Mouse (Mus musculus): Measurements from ENCODE around the gene Olfr33. TPM values are rescaled to one million over a fixed set of nuclear protein-coding genes. Genes with fewer than 3 reads are reported as not detected.

Olfr33 gene
- polyA plus RNA-seq, 1 experiment = not detected

DNA sequence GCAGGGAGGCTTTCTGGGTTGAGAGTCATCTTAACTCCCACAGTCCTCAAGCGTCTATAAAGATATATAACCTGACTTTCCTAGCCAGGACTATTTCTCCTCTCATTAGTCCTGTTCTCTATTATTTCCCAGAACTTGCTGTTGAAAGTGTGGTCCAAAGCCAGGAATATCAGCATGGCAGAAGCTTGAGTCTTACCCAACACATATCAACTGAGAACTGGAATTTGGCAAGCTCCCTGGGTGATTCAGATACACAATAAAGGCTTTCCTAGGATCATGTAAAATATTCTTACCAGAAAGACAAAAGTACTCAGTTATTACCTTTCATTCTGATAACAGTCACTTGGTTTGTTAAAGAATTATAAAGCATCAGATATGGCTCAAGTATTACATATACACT is 37.0 kb downstream of the Olfr33 start:
- H3K4me3 ChIP-seq (ENCODE audit: insufficient read depth, low read length) = no peak overlapping the region
- no peaks in the 10 kb centered on the region; the same call in 1 of the 2 replicates for H3K4me1 ChIP-seq (ENCODE audit: control insufficient read depth, insufficient read depth, low read length)
- TF ChIP-seq CTCF (IDR thresholded peaks at IDR 0.05; ENCODE audit: low read depth, low read length) (no peak), POLR2A (IDR thresholded peaks at IDR 0.05; ENCODE audit: borderline replicate concordance, low read depth, low read length) (no peak)
- H3K27ac ChIP-seq (ENCODE audit: insufficient read depth, low read depth, low read length) = no peak overlapping the region

DNA sequence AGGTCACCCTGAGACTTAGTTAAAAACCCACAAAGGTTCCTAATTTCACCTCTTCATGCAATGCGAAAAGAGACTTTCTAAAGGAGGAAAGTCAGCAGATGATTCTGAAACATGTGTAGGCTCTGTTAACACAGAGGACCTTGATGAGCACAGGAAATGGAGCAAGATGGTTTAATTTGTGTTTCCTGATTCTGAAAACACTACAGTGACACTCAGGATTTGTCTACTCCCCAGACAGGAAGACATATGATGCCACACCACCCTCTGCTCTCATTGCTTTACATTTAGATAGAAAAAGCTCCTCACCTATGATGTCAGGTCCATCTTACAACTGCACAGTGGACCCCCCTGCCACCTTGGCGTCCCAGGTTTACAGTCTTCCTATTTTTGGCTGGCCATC is 42.6 kb downstream of the Olfr33 start:
- H3K4me3 ChIP-seq (ENCODE audit: insufficient read depth, low read length) = no peak overlapping the region
- H3K27ac ChIP-seq (ENCODE audit: insufficient read depth, low read depth, low read length) = no peak overlapping the region
- TF ChIP-seq POLR2A (IDR thresholded peaks at IDR 0.05; ENCODE audit: borderline replicate concordance, low read depth, low read length) (no peak), CTCF (IDR thresholded peaks at IDR 0.05; ENCODE audit: low read depth, low read length) (no peak)
- no peaks in the 10 kb centered on the region for H3K4me1 ChIP-seq (ENCODE audit: control insufficient read depth, insufficient read depth, low read length)

GRCm38 (mm10) chr7:102665378-102665777 is 53.5 kb downstream of the Olfr33 start:
- Histone ChIP-seq H3K27ac (ENCODE audit: insufficient read depth, low read depth, low read length) (no peak overlapping the region), H3K4me3 (ENCODE audit: insufficient read depth, low read length) (no peak overlapping the region), H3K4me1 (ENCODE audit: control insufficient read depth, insufficient read depth, low read length) (no peaks in the 10 kb centered on the region)
- no peak for TF ChIP-seq POLR2A (IDR thresholded peaks at IDR 0.05; ENCODE audit: borderline replicate concordance, low read depth, low read length)
- TF ChIP-seq CTCF (IDR thresholded peaks at IDR 0.05; ENCODE audit: low read depth, low read length) = no peak

- Histone ChIP-seq H3K4me3 (ENCODE audit: insufficient read depth, low read length) (no peak within 1 kb of the TSS), H3K27ac (ENCODE audit: insufficient read depth, low read depth, low read length) (no peak within 1 kb of the TSS), H3K4me1 (ENCODE audit: control insufficient read depth, insufficient read depth, low read length) (no peaks in the 10 kb centered on the region)
- TF ChIP-seq CTCF (IDR thresholded peaks at IDR 0.05; ENCODE audit: low read depth, low read length) = no peak
- TF ChIP-seq POLR2A (IDR thresholded peaks at IDR 0.05; ENCODE audit: borderline replicate concordance, low read depth, low read length) = no peak
Measured at GRCm38 (mm10) chr7:102664599-102664998, 54.3 kb downstream of the Olfr33 start, which contains the start of gene Olfr556. Gene Olfr556, plus strand, starts transcription at chr7:102664899.

Other genes with a start within 250 kb of the Olfr33 start
- not detected in 2 replicates for gene Olfr543, start 237.4 kb downstream of the Olfr33 start, polyA plus RNA-seq (2012; ENCODE audit: insufficient read depth, insufficient read length, missing spikeins)
- gene Olfr544, start 230.8 kb downstream of the Olfr33 start, polyA plus RNA-seq (2012; ENCODE audit: insufficient read depth, insufficient read length, missing spikeins) = not detected in 2 replicates
- not detected in 2 replicates for gene Olfr545, start 219.5 kb downstream of the Olfr33 start, polyA plus RNA-seq (2012; ENCODE audit: insufficient read depth, insufficient read length, missing spikeins)
- gene Olfr547, start 184.3 kb downstream of the Olfr33 start, polyA plus RNA-seq (2012; ENCODE audit: insufficient read depth, insufficient read length, missing spikeins) = not detected in 2 replicates
- not detected in 2 replicates for gene Olfr548-ps1, start 178.2 kb downstream of the Olfr33 start, polyA plus RNA-seq (2012; ENCODE audit: insufficient read depth, insufficient read length, missing spikeins)
- gene Olfr549, start 169.2 kb downstream of the Olfr33 start, polyA plus RNA-seq (2012; ENCODE audit: insufficient read depth, insufficient read length, missing spikeins) = not detected in 2 replicates
- 38.1 and 42.5 TPM in 2 replicates for gene Trim21, start 153.6 kb downstream of the Olfr33 start, polyA plus RNA-seq (2012; ENCODE audit: insufficient read depth, insufficient read length, missing spikeins)
- gene Olfr550, start 147.6 kb downstream of the Olfr33 start, polyA plus RNA-seq (2012; ENCODE audit: insufficient read depth, insufficient read length, missing spikeins) = not detected in 2 replicates
- gene Olfr551, start 127.2 kb downstream of the Olfr33 start, polyA plus RNA-seq (2012; ENCODE audit: insufficient read depth, insufficient read length, missing spikeins) = not detected in 2 replicates
- not detected in 2 replicates for gene Olfr552, start 121.3 kb downstream of the Olfr33 start, polyA plus RNA-seq (2012; ENCODE audit: insufficient read depth, insufficient read length, missing spikeins)
- not detected in 2 replicates for gene Olfr553, start 100.9 kb downstream of the Olfr33 start, polyA plus RNA-seq (2012; ENCODE audit: insufficient read depth, insufficient read length, missing spikeins)
- not detected in 2 replicates for gene Olfr554, start 80.6 kb downstream of the Olfr33 start, polyA plus RNA-seq (2012; ENCODE audit: insufficient read depth, insufficient read length, missing spikeins)
- gene Olfr555, start 60.2 kb downstream of the Olfr33 start, polyA plus RNA-seq (2012; ENCODE audit: insufficient read depth, insufficient read length, missing spikeins) = not detected in 2 replicates
- gene Olfr556, start 54.2 kb downstream of the Olfr33 start, polyA plus RNA-seq (2012; ENCODE audit: insufficient read depth, insufficient read length, missing spikeins) = not detected in 2 replicates
- 9.3 and 10.5 TPM in 2 replicates for gene Trim68, start 31.7 kb downstream of the Olfr33 start, polyA plus RNA-seq (2012; ENCODE audit: insufficient read depth, insufficient read length, missing spikeins)
- gene Olfr557, start 23.2 kb downstream of the Olfr33 start, polyA plus RNA-seq (2012; ENCODE audit: insufficient read depth, insufficient read length, missing spikeins) = not detected in 2 replicates
- not detected in 2 replicates for gene Olfr558, start 16.9 kb downstream of the Olfr33 start, polyA plus RNA-seq (2012; ENCODE audit: insufficient read depth, insufficient read length, missing spikeins)
- gene Olfr559, start 8.4 kb upstream of the Olfr33 start, polyA plus RNA-seq (2012; ENCODE audit: insufficient read depth, insufficient read length, missing spikeins) = not detected in 2 replicates
- gene Olfr560, start 40.3 kb upstream of the Olfr33 start, polyA plus RNA-seq (2012; ENCODE audit: insufficient read depth, insufficient read length, missing spikeins) = not detected in 2 replicates
- gene Olfr78, start 40.4 kb upstream of the Olfr33 start, polyA plus RNA-seq (2012; ENCODE audit: insufficient read depth, insufficient read length, missing spikeins) = not detected in 2 replicates
- not detected in 2 replicates for gene Olfr561, start 52.2 kb upstream of the Olfr33 start, polyA plus RNA-seq (2012; ENCODE audit: insufficient read depth, insufficient read length, missing spikeins)
- not detected in 2 replicates for gene Olfr564, start 84.4 kb upstream of the Olfr33 start, polyA plus RNA-seq (2012; ENCODE audit: insufficient read depth, insufficient read length, missing spikeins)
- not detected in 2 replicates for gene Olfr566, start 139.7 kb upstream of the Olfr33 start, polyA plus RNA-seq (2012; ENCODE audit: insufficient read depth, insufficient read length, missing spikeins)
- not detected in 2 replicates for gene Olfr568, start 158.1 kb upstream of the Olfr33 start, polyA plus RNA-seq (2012; ENCODE audit: insufficient read depth, insufficient read length, missing spikeins)
- gene Olfr569, start 171.8 kb upstream of the Olfr33 start, polyA plus RNA-seq (2012; ENCODE audit: insufficient read depth, insufficient read length, missing spikeins) = not detected in 2 replicates
- not detected in 2 replicates for gene Olfr570, start 175.5 kb upstream of the Olfr33 start, polyA plus RNA-seq (2012; ENCODE audit: insufficient read depth, insufficient read length, missing spikeins)
- 0.11 TPM in 1 of 2 replicates, not detected in the other for gene Olfr571, start 198.5 kb upstream of the Olfr33 start, polyA plus RNA-seq (2012; ENCODE audit: insufficient read depth, insufficient read length, missing spikeins)
- gene Olfr572, start 205.3 kb upstream of the Olfr33 start, polyA plus RNA-seq (2012; ENCODE audit: insufficient read depth, insufficient read length, missing spikeins) = not detected in 2 replicates
- not detected in 2 replicates for gene Olfr573-ps1, start 223.5 kb upstream of the Olfr33 start, polyA plus RNA-seq (2012; ENCODE audit: insufficient read depth, insufficient read length, missing spikeins)
- gene Olfr574, start 229.4 kb upstream of the Olfr33 start, polyA plus RNA-seq (2012; ENCODE audit: insufficient read depth, insufficient read length, missing spikeins) = not detected in 2 replicates
- gene Olfr575, start 239.7 kb upstream of the Olfr33 start, polyA plus RNA-seq (2012; ENCODE audit: insufficient read depth, insufficient read length, missing spikeins) = not detected in 2 replicates
- gene Olfr576, start 243.6 kb upstream of the Olfr33 start, polyA plus RNA-seq (2012; ENCODE audit: insufficient read depth, insufficient read length, missing spikeins) = not detected in 2 replicates

Data from bone marrow macrophage, adult 2 months (primary cell).